Mouse (Mus musculus) A20 (cell line): Measurements from ENCODE around the gene Gm20388.
A peak's percentile ranks its signal among the peaks of the same experiment; 100 is the strongest.

ENCODE experiments used
- DNase-seq: peaks from one replicate; pipeline ENCODE4 v3.0.0-alpha.2; 2011; ENCODE audit warnings: low read depth, low spot score

Gene Gm20388

DNA sequence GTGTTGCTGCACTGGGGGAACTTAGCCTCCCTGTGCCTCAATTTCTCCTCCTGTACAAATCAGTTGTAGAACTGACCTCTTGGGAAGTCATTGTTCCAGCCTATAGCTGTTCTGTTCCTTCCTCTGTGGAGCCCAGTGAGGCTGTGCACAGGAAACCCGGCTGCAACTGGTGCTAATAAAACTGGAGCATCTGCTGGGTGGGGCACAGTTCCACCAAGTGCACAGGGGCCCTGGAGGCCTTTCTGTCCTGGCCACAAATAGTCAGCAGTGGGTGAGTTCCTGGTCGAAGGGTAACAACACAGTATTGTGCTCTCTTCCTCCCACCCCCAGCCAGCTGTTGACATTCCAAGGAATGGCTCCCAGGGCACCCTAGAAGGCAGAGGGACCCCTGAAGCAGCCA, 902.4 kb downstream of the Gm20388 start:
- DNase-seq, result no peak

- DNase-seq, result no peak
These were observed 903.2 kb downstream of the Gm20388 start for GRCm38 (mm10) chr8:120813839-120814238.

DNA sequence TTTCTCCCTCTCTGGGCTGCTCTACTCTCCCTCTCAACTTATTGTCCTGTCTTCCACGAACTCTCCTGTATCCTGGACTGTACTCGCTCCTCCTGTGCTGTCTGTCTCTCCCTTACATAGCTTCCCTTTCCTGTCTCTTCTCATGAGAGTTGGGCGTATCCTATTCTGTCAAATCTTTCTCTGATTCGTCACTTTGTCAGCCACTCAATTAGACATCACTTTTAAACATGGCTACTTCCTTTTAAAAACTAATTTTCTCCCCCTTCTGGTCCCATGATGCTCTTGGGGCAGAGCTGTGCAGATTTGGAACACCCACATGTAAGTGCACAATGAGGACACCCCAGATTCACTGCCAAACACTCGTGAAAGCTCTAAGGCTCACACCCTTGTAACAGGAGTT, 905.7 kb downstream of the Gm20388 start:
- DNase-seq, result peak; percentile 46

GRCm38 (mm10) chr8:120819906-120820305, 909.3 kb downstream of the Gm20388 start:
- DNase-seq, result no peak

GRCm38 (mm10) chr8:120821399-120822170, 910.9 kb downstream of the Gm20388 start:
- peak; percentile 67 for DNase-seq

DNA sequence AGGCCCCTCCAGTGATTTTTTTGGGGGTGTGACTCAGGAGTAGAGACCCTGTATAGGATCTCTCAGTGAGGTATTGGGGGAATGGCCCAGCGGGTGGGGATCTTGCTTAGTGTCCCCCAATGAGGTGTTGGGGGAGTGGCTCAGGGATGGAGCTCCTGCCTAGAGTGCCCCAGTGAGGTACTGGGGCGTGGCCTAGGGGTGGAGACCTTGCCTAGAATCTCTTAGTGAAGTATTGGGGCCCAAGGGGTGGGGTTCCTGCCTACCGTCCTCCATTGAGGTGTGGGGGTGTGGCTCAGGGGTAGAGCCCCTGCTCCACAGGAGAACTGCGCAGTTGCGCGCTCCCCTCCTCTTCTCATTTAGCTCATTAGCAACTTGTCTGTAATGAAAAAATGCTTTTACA, 912.7 kb downstream of the Gm20388 start:
- DNase-seq, result no peak

DNA sequence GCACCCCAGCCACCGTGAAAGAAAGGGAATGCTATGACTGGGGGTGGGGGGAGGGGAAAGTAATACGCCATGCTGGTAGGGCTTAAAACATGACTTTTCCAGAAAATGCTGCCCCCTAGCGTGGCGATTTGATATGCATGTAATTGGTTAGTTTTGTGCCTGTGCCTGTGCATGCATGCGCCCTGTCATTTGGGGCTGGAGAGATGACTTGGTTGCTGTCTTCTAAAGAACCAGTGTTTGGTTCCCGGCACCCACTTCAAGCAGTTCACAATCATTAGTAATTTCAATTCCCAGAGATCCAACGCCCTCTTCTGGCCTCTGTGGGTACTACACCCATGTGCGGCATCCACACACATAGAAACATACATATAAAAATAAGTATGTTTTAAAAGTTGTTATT, 913.2 kb downstream of the Gm20388 start:
- no peak for DNase-seq

GRCm38 (mm10) chr8:120824638-120825037, 914.0 kb downstream of the Gm20388 start:
- no peak for DNase-seq

DNA sequence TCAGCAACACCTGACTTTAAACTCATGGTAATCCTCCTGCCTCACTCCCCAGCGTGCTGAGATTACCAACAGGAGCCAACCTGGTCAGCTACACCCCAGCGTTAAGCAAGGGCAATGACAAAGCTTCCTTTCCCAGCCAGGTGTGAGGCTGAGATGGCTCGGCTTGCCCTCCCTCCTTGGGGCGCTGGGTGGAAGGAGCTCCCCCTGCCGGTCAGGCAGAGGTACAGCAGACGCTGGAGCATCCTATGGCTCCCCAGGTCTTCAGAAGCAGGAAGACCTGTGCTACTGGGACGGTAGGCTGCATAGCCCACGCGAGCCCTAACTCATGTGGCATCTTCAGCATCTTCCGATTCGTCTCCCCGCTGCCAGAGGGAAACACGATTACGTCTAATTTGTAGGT, 917.6 kb downstream of the Gm20388 start:
- DNase-seq, result peak; percentile 77

- DNase-seq, result no peak
These were observed 920.0 kb downstream of the Gm20388 start for GRCm38 (mm10) chr8:120830661-120831060.

GRCm38 (mm10) chr8:120832022-120832421, 921.4 kb downstream of the Gm20388 start:
- peak; percentile 73 for DNase-seq

- no peak for DNase-seq
These were observed 922.6 kb downstream of the Gm20388 start for GRCm38 (mm10) chr8:120833196-120833595.

- no peak for DNase-seq
These were observed 928.4 kb downstream of the Gm20388 start for GRCm38 (mm10) chr8:120839031-120839430.

DNA sequence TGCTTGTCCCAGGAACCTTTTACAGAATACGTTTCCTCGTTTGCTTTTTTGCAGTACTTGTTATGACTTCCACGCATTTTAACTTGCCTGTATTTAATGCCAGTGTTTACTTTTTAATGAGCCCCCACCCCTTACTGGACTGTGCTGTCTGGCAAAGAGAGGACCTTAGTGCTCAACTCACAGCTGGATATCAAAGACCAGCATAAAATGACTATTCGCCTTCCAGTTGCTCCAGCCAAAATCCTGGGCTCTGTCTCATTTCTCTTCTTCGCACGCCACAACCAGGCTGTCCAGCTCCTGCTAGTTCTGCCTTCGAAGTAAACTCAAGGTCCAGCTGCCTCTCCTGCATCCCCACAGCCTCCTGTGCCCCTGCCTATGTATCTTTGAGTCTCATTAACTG, 932.4 kb downstream of the Gm20388 start:
- no peak for DNase-seq

DNA sequence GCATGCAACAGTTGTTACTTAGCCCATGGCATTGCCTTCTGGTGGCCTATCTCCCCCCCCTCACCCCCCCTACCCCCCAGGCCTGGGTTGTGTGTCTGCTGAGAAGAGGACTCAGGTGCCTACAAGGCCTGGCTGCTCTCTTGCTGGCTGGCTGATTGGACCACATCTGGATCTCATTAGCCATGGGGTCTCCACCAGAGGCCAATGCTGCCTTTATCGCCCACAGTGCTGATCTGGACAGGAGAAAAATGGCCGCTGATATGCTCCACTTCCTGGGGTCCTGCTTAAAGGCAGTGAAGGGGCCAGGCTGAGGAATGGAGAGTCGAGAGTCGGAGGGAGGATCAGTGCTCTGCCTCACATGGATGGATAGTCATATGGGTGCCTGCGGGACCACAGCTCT, 935.4 kb downstream of the Gm20388 start:
- DNase-seq, result no peak

DNA sequence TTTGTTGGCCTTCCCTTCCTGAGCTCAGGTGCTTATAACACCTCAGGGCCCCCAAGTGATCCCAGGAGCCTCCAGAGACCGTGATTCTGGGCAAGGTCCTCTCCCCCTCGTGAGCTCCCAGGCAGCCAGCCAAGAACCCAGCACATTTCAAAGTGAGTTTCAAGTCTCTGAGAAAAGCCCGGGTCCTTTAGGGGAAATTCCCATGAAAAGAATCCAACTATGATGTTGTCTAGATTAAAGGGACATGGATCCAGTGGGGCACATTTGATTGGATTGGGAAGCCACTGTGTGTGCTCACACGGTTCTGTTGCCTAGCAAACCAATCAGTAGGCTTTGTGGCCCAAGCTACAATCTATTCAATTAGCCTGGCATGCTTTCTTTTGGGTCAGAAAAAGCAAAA, 936.6 kb downstream of the Gm20388 start:
- no peak for DNase-seq

- DNase-seq, result no peak
These were observed 937.1 kb downstream of the Gm20388 start for GRCm38 (mm10) chr8:120847735-120848134.

DNA sequence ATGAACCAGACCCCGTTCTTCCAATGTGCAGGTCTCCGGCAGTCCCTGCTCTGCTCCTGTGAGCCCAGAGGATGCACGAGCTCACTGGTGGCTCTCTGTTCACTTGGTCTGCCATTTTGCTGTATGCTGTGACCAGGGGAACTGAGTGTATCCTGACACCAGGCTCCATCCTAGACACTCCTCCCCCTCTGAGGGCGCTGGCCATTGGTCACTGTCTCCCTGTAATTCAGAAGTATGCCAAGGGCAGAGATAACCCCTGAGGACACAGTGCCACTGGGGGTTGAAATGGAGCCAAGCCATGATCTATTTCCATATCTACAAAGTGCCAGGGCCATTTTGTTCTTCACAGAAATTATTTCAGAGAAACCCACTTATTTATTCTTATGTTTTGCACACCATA, 937.8 kb downstream of the Gm20388 start:
- no peak for DNase-seq

GRCm38 (mm10) chr8:120851411-120851810, 940.8 kb downstream of the Gm20388 start:
- no peak for DNase-seq

- DNase-seq, result no peak
These were observed 949.2 kb downstream of the Gm20388 start for GRCm38 (mm10) chr8:120859881-120860280.

DNA sequence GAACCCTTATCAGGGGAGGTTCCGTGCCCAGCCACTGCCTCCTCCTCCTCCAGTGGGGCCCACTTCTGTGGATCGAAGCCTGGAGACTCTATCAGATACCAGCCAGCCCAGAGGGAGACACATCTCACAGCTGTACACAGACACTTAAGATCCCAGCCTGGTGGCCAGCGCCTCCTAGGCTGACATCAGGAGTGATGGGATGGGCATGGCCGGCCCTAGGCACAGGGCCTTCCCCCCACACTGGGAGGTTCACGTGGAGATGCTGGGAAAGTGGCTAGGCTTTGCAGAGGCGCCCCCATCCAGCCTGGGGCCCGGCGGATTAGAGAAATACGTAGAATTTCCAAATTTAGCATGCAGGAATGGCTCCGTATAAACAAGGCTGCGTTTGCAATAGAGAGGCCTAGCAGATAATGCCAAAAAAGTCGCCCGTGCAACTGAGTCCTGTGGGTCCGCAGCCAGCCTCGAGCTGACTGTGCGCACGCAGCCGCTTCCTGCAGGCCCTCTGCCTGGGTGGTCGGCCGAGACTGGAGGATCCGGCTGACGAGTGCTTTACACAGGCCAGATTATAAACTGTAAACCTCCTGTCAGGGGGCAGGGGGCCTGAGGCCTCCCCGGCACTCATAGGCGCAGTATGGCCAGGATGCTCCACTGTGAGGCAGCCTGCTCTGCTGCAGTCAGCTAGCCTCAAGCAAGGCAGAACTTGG, 949.9 kb downstream of the Gm20388 start:
- DNase-seq, result no peak

DNA sequence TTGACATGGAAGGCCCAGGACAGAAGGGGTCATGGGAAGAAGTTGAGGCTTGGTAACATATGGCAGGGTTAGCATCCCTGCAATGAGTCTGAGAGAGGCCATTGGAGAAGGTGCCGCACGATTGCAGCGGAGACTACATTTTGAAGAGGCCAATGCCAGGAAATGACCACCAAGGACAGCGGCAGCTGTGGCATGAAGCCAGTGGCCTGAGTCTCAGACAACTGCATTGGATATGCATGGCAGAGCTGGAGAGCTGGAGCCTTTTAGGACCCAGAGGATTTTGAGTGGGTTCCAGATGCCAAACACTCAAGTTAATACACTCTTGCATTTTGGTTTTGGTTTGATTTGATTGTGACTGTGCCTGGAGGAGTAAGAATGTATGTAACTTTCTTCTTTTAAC, 953.0 kb downstream of the Gm20388 start:
- DNase-seq, result no peak

DNA sequence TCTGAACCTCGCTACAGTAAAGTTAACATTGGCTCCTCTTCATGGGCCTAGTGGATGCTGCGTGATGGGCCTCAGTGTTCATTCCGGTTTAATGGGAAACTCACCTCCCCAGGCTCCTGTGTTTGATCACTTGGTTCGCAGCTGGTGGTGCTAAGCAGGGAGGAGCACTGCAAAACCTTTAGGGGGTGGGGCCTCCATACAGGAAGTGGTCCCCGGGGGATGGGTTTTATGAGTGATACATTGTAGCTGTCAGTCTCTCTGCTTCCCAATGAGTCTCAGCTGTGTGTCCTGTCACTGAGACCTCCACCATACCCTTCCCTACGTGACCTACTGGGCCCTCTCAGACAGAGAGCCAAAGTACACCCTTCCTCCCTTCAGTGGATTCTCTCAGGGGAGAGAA, 956.7 kb downstream of the Gm20388 start:
- DNase-seq, result peak; percentile 17
